Mouse (Mus musculus) kidney, embryonic 14.5 days (tissue): ENCODE measurements around the gene Asap2. TPM values are rescaled to one million over a fixed set of nuclear protein-coding genes. Genes with fewer than 3 reads are reported as not detected.

Source experiments
- ATAC-seq: fragments of 200-750 bp; cut with Nextera tagmentation; 2 replicates; pipeline ENCODE4 v1.8.0; 2017; ENCODE audit warnings: moderate number of reproducible peaks, mild to moderate bottlenecking, moderate TSS enrichment, moderate library complexity; ENCODE audit not compliant: low FRiP score, low TSS enrichment
- H3K27ac ChIP-seq: fragments of 300-500 bp; sonication (generic); 2 replicates; pipeline ENCODE4 v1.5.1; 2014; ENCODE audit warnings: low read depth, mild to moderate bottlenecking, low read length, moderate library complexity, mixed read lengths
- H3K27me3 ChIP-seq: fragments of 300-500 bp; sonication (generic); 2 replicates; pipeline ENCODE4 v1.6.1; 2014; ENCODE audit warnings: mild to moderate bottlenecking, low read length; ENCODE audit not compliant: control insufficient read depth, insufficient read depth
- H3K36me3 ChIP-seq: fragments of 300-500 bp; sonication (generic); 2 replicates; pipeline ENCODE4 v1.6.1; 2014; ENCODE audit warnings: low read length, mixed read lengths; ENCODE audit not compliant: control insufficient read depth, insufficient read depth
- H3K4me1 ChIP-seq: fragments of 300-500 bp; sonication (generic); 2 replicates; pipeline ENCODE4 v1.6.1; 2014; ENCODE audit warnings: low read length, mixed read lengths; ENCODE audit not compliant: control insufficient read depth, insufficient read depth
- H3K4me2 ChIP-seq: fragments of 300-500 bp; sonication (generic); replicated peaks from 2 replicates; pipeline ENCODE4 v1.6.1; 2014; ENCODE audit warnings: low read depth, mild to moderate bottlenecking, low read length
- H3K4me3 ChIP-seq: fragments of 300-500 bp; sonication (generic); 2 replicates; pipeline ENCODE4 v1.5.1; 2014; ENCODE audit warnings: mild to moderate bottlenecking, low read length
- H3K9ac ChIP-seq: fragments of 300-500 bp; sonication (generic); 2 replicates; pipeline ENCODE4 v1.6.1; 2014; ENCODE audit warnings: low read depth, mild to moderate bottlenecking, low read length, moderate library complexity
- H3K9me3 ChIP-seq: fragments of 300-500 bp; sonication (generic); 2 replicates; pipeline ENCODE4 v1.6.1; 2016; ENCODE audit warnings: low read length; ENCODE audit not compliant: control insufficient read depth
- WGBS: fragments of 180-500 bp; shearing (Covaris S2); extraction: QIAGEN DNeasy Blood & Tissue Kit; methylation state at CpG from one replicate; pipeline ENCODE4 v1.1.7; 2014; 5-methylcytosine and 5-hydroxymethylcytosine counted together
- polyA plus RNA-seq: library from polyadenylated mRNA; unstranded; fragments of >200 nt; fragmentation: Nextera tagmentation; extraction: Ambion mirVana; gene quantifications from 2 replicates; pipeline ENCODE4 v1.2.1, GENCODE M21; 2014

Asap2 gene
- polyA plus RNA-seq, 1 experiment from 2014 or later, result 15.0 TPM

DNA sequence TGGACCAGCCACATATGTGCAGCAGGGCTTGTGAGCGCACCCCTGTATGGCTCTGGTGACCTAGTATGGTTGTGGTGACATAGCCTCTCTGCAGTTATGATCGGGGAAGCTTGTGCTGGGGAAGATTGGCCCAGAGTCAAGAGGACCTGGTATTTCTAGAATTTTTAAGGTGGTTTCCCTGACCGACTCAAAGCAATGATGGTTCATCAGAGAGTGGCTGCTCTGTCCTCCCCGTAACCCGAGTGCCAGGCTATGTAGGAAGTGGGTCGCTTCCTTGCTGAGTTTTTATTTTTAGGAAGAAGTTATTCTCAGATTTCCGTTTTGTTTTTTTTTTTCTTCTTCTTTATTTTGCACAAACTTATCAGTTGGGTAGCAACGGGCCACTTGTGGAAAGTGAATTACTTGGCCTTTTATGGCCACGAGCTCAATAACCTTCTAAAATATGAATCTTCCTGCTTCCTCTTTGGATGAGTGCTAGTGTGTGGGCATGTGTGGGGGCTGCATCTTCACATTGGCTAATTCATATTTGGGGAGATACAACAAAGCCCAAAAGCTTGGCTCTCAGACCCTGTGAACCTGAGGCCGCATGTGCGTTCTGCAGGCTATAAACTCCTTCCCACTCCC, 218.0 kb downstream of the Asap2 start:
- Histone ChIP-seq H3K27ac (no peak overlapping the region), H3K9ac (no peak overlapping the region), H3K4me3 (no peak overlapping the region), H3K27me3 (no peaks in the 10 kb centered on the region), H3K9me3 (no peaks in the 10 kb centered on the region), H3K36me3 (peaks cover 13% of the 10 kb centered on the region), H3K4me1 (peaks cover 8% of the 10 kb centered on the region; the same call in 1 of the 2 replicates), H3K4me2 (no peak overlapping the region)
- ATAC-seq, result no peak
- 68% methylated on average over 11 of the region's 11 CpGs for WGBS

DNA sequence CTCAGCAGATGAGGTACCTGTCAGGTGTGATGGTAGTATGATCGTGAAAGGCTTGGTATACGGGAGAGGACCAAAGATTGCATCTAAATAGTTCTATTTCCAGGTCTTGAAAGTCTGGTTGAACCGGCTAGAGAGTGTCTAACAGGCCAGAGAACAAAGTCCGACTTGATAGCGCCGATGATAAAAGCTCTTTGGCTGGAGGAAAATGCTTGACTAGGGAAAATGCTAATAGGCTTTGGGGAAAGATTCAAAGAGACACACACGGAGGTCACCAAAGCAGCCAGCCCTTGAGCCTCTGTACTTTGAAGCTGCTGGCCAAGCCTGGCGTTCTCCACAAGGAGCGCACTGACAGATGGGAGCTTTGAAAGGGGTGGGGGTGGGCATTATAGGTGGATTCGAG, 219.0 kb downstream of the Asap2 start:
- Histone ChIP-seq H3K4me1 (peaks cover 3% of the 10 kb centered on the region; the same call in 1 of the 2 replicates), H3K27me3 (no peaks in the 10 kb centered on the region), H3K4me3 (no peak overlapping the region), H3K9ac (no peak overlapping the region), H3K36me3 (peaks cover 13% of the 10 kb centered on the region), H3K27ac (no peak overlapping the region), H3K4me2 (no peak overlapping the region), H3K9me3 (no peaks in the 10 kb centered on the region)
- 75% methylated on average over 10 of the region's 10 CpGs for WGBS
- ATAC-seq, result no peak

DNA sequence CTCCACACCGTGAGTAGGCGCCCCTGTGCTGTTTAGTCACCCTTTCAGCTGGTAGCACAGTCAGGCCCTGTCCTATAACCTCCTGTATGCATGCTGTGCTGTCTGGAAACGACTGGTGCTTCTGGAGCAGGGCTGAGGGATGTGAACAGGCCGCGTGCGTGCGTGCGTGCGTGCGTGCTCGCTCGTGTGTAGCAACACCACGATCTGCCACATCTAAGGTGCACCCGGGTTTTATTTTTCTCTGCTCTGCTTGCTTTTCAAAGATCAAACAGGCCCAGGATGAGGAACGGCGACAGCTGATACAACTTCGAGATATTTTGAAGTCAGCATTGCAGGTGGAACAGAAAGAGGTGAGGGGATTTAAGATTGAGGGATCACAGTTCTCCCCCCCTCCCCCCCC, 222.6 kb downstream of the Asap2 start:
- H3K9ac ChIP-seq, result no peak overlapping the region
- H3K27me3 ChIP-seq, result no peaks in the 10 kb centered on the region
- 71% methylated on average over 17 of the region's 17 CpGs for WGBS
- no peak overlapping the region for H3K27ac ChIP-seq
- H3K4me3 ChIP-seq, result no peak overlapping the region
- no peaks in the 10 kb centered on the region for H3K9me3 ChIP-seq
- peaks cover 12% of the 10 kb centered on the region for H3K36me3 ChIP-seq
- no peak for ATAC-seq
- no peak overlapping the region for H3K4me2 ChIP-seq
- H3K4me1 ChIP-seq, result no peaks in the 10 kb centered on the region

- H3K4me1 ChIP-seq, result no peaks in the 10 kb centered on the region
- H3K27ac ChIP-seq, result no peak overlapping the region
- H3K36me3 ChIP-seq, result peaks cover 20% of the 10 kb centered on the region
- H3K4me3 ChIP-seq, result no peak overlapping the region
- ATAC-seq, result peak; percentile 83
- WGBS, result 57% methylated on average over 8 of the region's 8 CpGs
- H3K9me3 ChIP-seq, result no peaks in the 10 kb centered on the region
- no peak overlapping the region for H3K9ac ChIP-seq
- H3K4me2 ChIP-seq, result no peak overlapping the region
- H3K27me3 ChIP-seq, result no peaks in the 10 kb centered on the region
Observed at GRCm38 (mm10) chr12:21214551-21215165, 224.4 kb downstream of the Asap2 start.

DNA sequence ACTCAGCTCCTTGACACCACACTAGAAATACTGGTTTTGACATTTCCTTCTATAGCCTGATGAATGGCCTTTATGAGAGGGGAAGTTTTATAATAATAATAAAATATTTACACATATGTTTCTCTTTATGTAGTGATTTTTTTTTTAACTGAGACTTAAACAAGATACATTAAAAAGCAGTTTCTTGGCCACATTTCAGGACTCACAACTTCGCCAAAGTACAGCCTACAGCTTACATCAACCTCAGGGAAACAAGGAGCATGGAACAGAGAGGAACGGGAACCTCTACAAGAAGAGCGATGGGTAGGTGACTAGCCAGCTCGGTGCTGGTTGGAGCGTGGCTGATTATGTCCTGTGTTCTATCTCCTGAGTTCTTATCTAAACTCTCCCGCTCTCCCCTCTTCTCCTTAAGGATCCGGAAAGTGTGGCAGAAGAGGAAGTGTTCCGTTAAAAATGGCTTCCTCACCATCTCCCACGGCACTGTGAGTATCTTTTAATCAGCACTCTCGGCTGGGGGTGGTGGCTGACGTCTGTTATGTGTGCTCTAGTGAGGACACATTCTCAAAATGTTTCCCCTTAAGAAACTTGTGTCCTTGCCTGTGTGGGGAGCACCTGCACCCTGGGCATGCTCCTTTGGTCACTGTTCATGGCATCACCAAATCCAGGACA, 227.7 kb downstream of the Asap2 start:
- 80% methylated on average over 11 of the region's 11 CpGs for WGBS
- H3K4me3 ChIP-seq, result no peak overlapping the region
- no peaks in the 10 kb centered on the region for H3K9me3 ChIP-seq
- H3K27ac ChIP-seq, result no peak overlapping the region
- no peak for ATAC-seq
- H3K9ac ChIP-seq, result no peak overlapping the region
- H3K4me2 ChIP-seq, result no peak overlapping the region
- H3K27me3 ChIP-seq, result no peaks in the 10 kb centered on the region
- H3K4me1 ChIP-seq, result no peaks in the 10 kb centered on the region
- H3K36me3 ChIP-seq, result peaks cover 24% of the 10 kb centered on the region

GRCm38 (mm10) chr12:21220596-21220995, 230.3 kb downstream of the Asap2 start:
- 90% methylated on average over 1 of the region's 1 CpGs for WGBS
- H3K36me3 ChIP-seq, result peaks cover 26% of the 10 kb centered on the region
- H3K4me1 ChIP-seq, result no peaks in the 10 kb centered on the region
- H3K4me2 ChIP-seq, result no peak overlapping the region
- no peak overlapping the region for H3K4me3 ChIP-seq
- no peaks in the 10 kb centered on the region for H3K9me3 ChIP-seq
- no peak for ATAC-seq
- no peak overlapping the region for H3K27ac ChIP-seq
- no peaks in the 10 kb centered on the region for H3K27me3 ChIP-seq
- H3K9ac ChIP-seq, result no peak overlapping the region

DNA sequence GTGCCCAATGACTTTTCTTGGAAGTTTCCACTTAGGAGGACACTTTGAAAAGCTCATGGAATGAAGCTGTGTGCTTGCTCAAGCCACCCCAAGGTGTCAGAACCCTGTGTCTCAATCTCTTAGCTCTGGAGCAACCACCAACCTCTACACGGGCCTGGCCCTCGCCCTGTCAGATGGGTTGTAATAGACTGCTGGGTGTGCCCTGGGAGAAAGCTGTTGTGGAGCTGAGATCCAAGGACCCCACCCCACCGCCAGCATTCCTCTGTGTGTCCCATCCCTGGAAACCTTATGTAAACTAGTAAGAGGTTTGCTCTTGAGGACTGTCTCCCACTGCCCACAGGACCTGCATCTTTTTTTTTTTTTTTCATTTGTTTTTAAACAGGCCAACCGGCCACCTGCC, 233.7 kb downstream of the Asap2 start:
- no peak overlapping the region for H3K9ac ChIP-seq
- H3K27ac ChIP-seq, result no peak overlapping the region
- no peak for ATAC-seq
- no peaks in the 10 kb centered on the region for H3K4me1 ChIP-seq
- WGBS, result 85% methylated on average over 4 of the region's 4 CpGs
- H3K4me3 ChIP-seq, result no peak overlapping the region
- no peak overlapping the region for H3K4me2 ChIP-seq
- H3K27me3 ChIP-seq, result no peaks in the 10 kb centered on the region
- peaks cover 13% of the 10 kb centered on the region; the same call in 1 of the 2 replicates for H3K36me3 ChIP-seq
- H3K9me3 ChIP-seq, result no peaks in the 10 kb centered on the region

DNA sequence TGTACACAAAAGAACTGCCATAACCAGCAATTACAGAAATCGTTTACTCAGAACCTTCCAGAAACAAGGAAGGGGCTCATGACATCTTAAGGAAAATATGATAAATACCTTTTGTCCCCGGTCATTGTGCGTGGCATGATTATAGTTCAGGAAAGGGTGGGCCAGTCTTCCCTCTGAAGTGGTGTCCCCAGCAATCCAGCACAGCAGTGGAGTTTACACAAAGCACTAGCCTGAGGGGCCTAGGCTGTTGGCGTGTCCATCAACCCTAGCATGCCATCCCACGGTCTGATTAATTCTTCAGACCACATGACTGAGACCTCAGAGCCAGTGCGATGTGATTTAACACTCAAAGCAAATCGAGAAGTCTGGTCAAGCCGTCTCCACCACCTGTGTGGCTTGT, 235.1 kb downstream of the Asap2 start:
- Histone ChIP-seq H3K4me1 (no peaks in the 10 kb centered on the region), H3K27ac (no peak overlapping the region), H3K9ac (no peak overlapping the region), H3K4me3 (no peak overlapping the region), H3K9me3 (no peaks in the 10 kb centered on the region), H3K27me3 (no peaks in the 10 kb centered on the region), H3K4me2 (no peak overlapping the region), H3K36me3 (peaks cover 24% of the 10 kb centered on the region)
- no peak for ATAC-seq
- WGBS, result 63% methylated on average over 8 of the region's 8 CpGs

DNA sequence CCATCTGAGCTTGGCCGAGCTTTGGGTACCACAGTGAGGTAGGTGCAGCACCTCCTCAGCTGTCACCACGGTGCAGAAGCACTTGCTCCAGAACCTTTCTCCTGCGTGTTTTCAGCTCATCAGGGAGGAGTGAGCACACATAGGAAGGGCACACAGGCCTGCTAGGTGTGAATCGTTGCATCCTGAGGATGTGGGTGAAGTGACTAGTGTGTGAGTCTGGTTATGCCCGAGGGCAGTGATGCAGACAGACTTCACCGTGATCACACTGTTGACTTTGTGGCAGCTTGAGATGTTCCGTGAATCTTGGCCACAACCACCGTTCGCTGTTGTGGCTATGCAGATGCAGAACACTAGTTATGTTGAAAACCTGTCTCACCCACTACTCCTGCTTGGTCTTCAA, 236.1 kb downstream of the Asap2 start:
- 86% methylated on average over 9 of the region's 9 CpGs for WGBS
- no peak overlapping the region for H3K9ac ChIP-seq
- no peaks in the 10 kb centered on the region for H3K9me3 ChIP-seq
- H3K4me3 ChIP-seq, result no peak overlapping the region
- ATAC-seq, result no peak
- no peaks in the 10 kb centered on the region for H3K27me3 ChIP-seq
- no peak overlapping the region for H3K27ac ChIP-seq
- H3K36me3 ChIP-seq, result peaks cover 25% of the 10 kb centered on the region
- H3K4me2 ChIP-seq, result no peak overlapping the region
- H3K4me1 ChIP-seq, result no peaks in the 10 kb centered on the region
